Mouse (Mus musculus) hindbrain, embryonic 14.5 days (tissue): ENCODE measurements around the gene Mapk1. TPM values are rescaled to one million over a fixed set of nuclear protein-coding genes. Genes with fewer than 3 reads are reported as not detected.

Experiments
- ATAC-seq: fragments of 200-750 bp; cut with Nextera tagmentation; 2 replicates; pipeline ENCODE4 v1.8.0; 2017; ENCODE audit warnings: moderate number of reproducible peaks, mild to moderate bottlenecking, moderate TSS enrichment, moderate library complexity; ENCODE audit not compliant: low FRiP score
- DNase-seq: peaks from one replicate; pipeline ENCODE4 v3.0.0-alpha.2; 2015; ENCODE audit warnings: low spot score
- H3K27ac ChIP-seq: fragments of 300-500 bp; sonication (generic); 2 replicates; pipeline ENCODE4 v1.5.1; 2014; ENCODE audit warnings: mild to moderate bottlenecking, moderate library complexity
- H3K27me3 ChIP-seq: fragments of 300-500 bp; sonication (generic); 2 replicates; pipeline ENCODE4 v1.6.1; 2014; ENCODE audit warnings: mild to moderate bottlenecking, low read length, mixed read lengths; ENCODE audit not compliant: control insufficient read depth, insufficient read depth
- H3K36me3 ChIP-seq: fragments of 300-500 bp; sonication (generic); replicated peaks from 2 replicates; pipeline ENCODE4 v1.6.1; 2014; ENCODE audit not compliant: control insufficient read depth, insufficient read depth
- H3K4me1 ChIP-seq: fragments of 300-500 bp; sonication (generic); replicated peaks from 2 replicates; pipeline ENCODE4 v1.6.1; 2014; ENCODE audit warnings: antibody characterized with exemption, low read length, mixed read lengths; ENCODE audit not compliant: control insufficient read depth, insufficient read depth
- H3K4me2 ChIP-seq: fragments of 300-500 bp; sonication (generic); replicated peaks from 2 replicates; pipeline ENCODE4 v1.6.1; 2014; ENCODE audit warnings: mild to moderate bottlenecking, moderate library complexity
- H3K4me3 ChIP-seq: fragments of 300-500 bp; sonication (generic); replicated peaks from 2 replicates; pipeline ENCODE4 v1.5.1; 2014; ENCODE audit warnings: mild to moderate bottlenecking, low read length
- H3K9ac ChIP-seq: fragments of 300-500 bp; sonication (generic); 2 replicates; pipeline ENCODE4 v1.6.1; 2014
- H3K9me3 ChIP-seq: fragments of 300-500 bp; sonication (generic); 2 replicates; pipeline ENCODE4 v1.6.1; 2016; ENCODE audit warnings: low read length; ENCODE audit not compliant: control insufficient read depth
- WGBS: fragments of 180-500 bp; shearing (Covaris S2); extraction: QIAGEN DNeasy Blood & Tissue Kit; methylation state at CpG from one replicate; pipeline ENCODE4 v1.1.7; 2014; 5-methylcytosine and 5-hydroxymethylcytosine counted together
- polyA plus RNA-seq: library from polyadenylated mRNA; unstranded; fragments of >200 nt; fragmentation: Nextera tagmentation; extraction: Ambion mirVana; gene quantifications from 2 replicates; pipeline ENCODE4 v1.2.1, GENCODE M21; 2014

Mapk1 gene
- polyA plus RNA-seq, 1 experiment from 2014 or later: 223 TPM

GRCm38 (mm10) chr16:17069511-17070443 lies 86.6 kb downstream of the Mapk1 start, which contains the start of gene Ypel1:
TSS of gene Ypel1 (plus strand) at chr16:17069696.
- H3K4me1 ChIP-seq: peaks cover 9% of the 10 kb centered on the region; the same call in 1 of the 2 replicates
- peak; percentile 96 for ATAC-seq
- DNase-seq: peak; percentile 83
- peaks cover 8% of the 10 kb centered on the region for H3K36me3 ChIP-seq
- H3K9ac ChIP-seq: peak within 1 kb of the TSS; percentile 85
- peak within 1 kb of the TSS; percentile 91 for H3K4me3 ChIP-seq
- H3K9me3 ChIP-seq: no peaks in the 10 kb centered on the region
- peak within 1 kb of the TSS; percentile 93 for H3K27ac ChIP-seq
- no peaks in the 10 kb centered on the region for H3K27me3 ChIP-seq
- under 1% methylated on average over 65 of the region's 76 CpGs for WGBS
- peak within 1 kb of the TSS; percentile 83 for H3K4me2 ChIP-seq

GRCm38 (mm10) chr16:17070716-17071115 lies 87.5 kb downstream of the Mapk1 start:
- no peak for ATAC-seq
- Histone ChIP-seq H3K9ac (peak overlapping the region; percentile 85), H3K4me3 (peak overlapping the region; percentile 91), H3K4me1 (peaks cover 9% of the 10 kb centered on the region; the same call in 1 of the 2 replicates), H3K9me3 (no peaks in the 10 kb centered on the region), H3K27me3 (no peaks in the 10 kb centered on the region), H3K27ac (no peak overlapping the region), H3K36me3 (peaks cover 17% of the 10 kb centered on the region), H3K4me2 (peak overlapping the region; percentile 83)
- DNase-seq: peak; percentile 36
- 39% methylated on average over 6 of the region's 6 CpGs for WGBS

GRCm38 (mm10) chr16:17073000-17073399 lies 89.8 kb downstream of the Mapk1 start:
- no peak overlapping the region for H3K4me3 ChIP-seq
- no peak for ATAC-seq
- no peak overlapping the region for H3K9ac ChIP-seq
- H3K4me1 ChIP-seq: peaks cover 9% of the 10 kb centered on the region; the same call in 1 of the 2 replicates
- H3K27ac ChIP-seq: no peak overlapping the region
- H3K9me3 ChIP-seq: no peaks in the 10 kb centered on the region
- 94% methylated on average over 7 of the region's 7 CpGs for WGBS
- no peak overlapping the region for H3K4me2 ChIP-seq
- DNase-seq: no peak
- no peaks in the 10 kb centered on the region for H3K27me3 ChIP-seq
- peaks cover 38% of the 10 kb centered on the region for H3K36me3 ChIP-seq

GRCm38 (mm10) chr16:17076301-17076700 lies 93.1 kb downstream of the Mapk1 start:
- H3K9me3 ChIP-seq: no peaks in the 10 kb centered on the region
- ATAC-seq (no peak), DNase-seq (no peak)
- no peak overlapping the region for H3K27ac ChIP-seq
- peaks cover 2% of the 10 kb centered on the region; the same call in 1 of the 2 replicates for H3K4me1 ChIP-seq
- H3K4me3 ChIP-seq: no peak overlapping the region
- peaks cover 65% of the 10 kb centered on the region for H3K36me3 ChIP-seq
- WGBS: 98% methylated on average over 2 of the region's 2 CpGs
- H3K27me3 ChIP-seq: no peaks in the 10 kb centered on the region
- no peak overlapping the region for H3K9ac ChIP-seq
- H3K4me2 ChIP-seq: no peak overlapping the region

- DNase-seq (no peak), ATAC-seq (no peak)
- Histone ChIP-seq H3K27ac (no peak overlapping the region), H3K9me3 (no peaks in the 10 kb centered on the region), H3K9ac (no peak overlapping the region), H3K36me3 (peaks cover 70% of the 10 kb centered on the region), H3K4me1 (no peaks in the 10 kb centered on the region; the same call in 1 of the 2 replicates), H3K4me2 (no peak overlapping the region), H3K4me3 (no peak overlapping the region), H3K27me3 (no peaks in the 10 kb centered on the region)
Observed at GRCm38 (mm10) chr16:17076869-17077268, 93.7 kb downstream of the Mapk1 start.

GRCm38 (mm10) chr16:17078101-17078500 lies 94.9 kb downstream of the Mapk1 start:
- WGBS: 81% methylated on average over 7 of the region's 7 CpGs
- no peak overlapping the region for H3K4me3 ChIP-seq
- DNase-seq: no peak

GRCm38 (mm10) chr16:17082121-17082792 lies 99.1 kb downstream of the Mapk1 start:
- DNase-seq (no peak), ATAC-seq (no peak)
- H3K36me3 ChIP-seq: peaks cover 94% of the 10 kb centered on the region
- no peak overlapping the region for H3K27ac ChIP-seq
- no peaks in the 10 kb centered on the region for H3K27me3 ChIP-seq
- H3K9ac ChIP-seq: no peak overlapping the region
- no peak overlapping the region for H3K4me3 ChIP-seq
- H3K4me2 ChIP-seq: no peak overlapping the region
- 92% methylated on average over 6 of the region's 6 CpGs for WGBS
- no peaks in the 10 kb centered on the region for H3K9me3 ChIP-seq
- H3K4me1 ChIP-seq: no peaks in the 10 kb centered on the region

More at GRCm38 (mm10) chr16:17078101-17078500, 94.9 kb downstream of the Mapk1 start:
- Histone ChIP-seq H3K9me3 (no peaks in the 10 kb centered on the region), H3K4me2 (no peak overlapping the region), H3K36me3 (peaks cover 83% of the 10 kb centered on the region), H3K9ac (no peak overlapping the region), H3K27me3 (no peaks in the 10 kb centered on the region), H3K27ac (no peak overlapping the region), H3K4me1 (no peaks in the 10 kb centered on the region)
- ATAC-seq: no peak

- no peaks in the 10 kb centered on the region for H3K27me3 ChIP-seq
- DNase-seq: no peak
- 96% methylated on average over 4 of the region's 4 CpGs for WGBS
- no peak for ATAC-seq
- no peaks in the 10 kb centered on the region for H3K9me3 ChIP-seq
- peaks cover 100% of the 10 kb centered on the region for H3K36me3 ChIP-seq
- H3K27ac ChIP-seq: no peak overlapping the region
- H3K4me3 ChIP-seq: no peak overlapping the region
- H3K4me2 ChIP-seq: no peak overlapping the region
- no peaks in the 10 kb centered on the region for H3K4me1 ChIP-seq
- no peak overlapping the region for H3K9ac ChIP-seq
Observed at GRCm38 (mm10) chr16:17085636-17086035, 102.5 kb downstream of the Mapk1 start.

GRCm38 (mm10) chr16:17086241-17086640 lies 103.1 kb downstream of the Mapk1 start:
- Histone ChIP-seq H3K9me3 (no peaks in the 10 kb centered on the region), H3K9ac (no peak overlapping the region), H3K4me3 (no peak overlapping the region), H3K4me2 (no peak overlapping the region), H3K4me1 (no peaks in the 10 kb centered on the region), H3K27me3 (no peaks in the 10 kb centered on the region), H3K27ac (no peak overlapping the region), H3K36me3 (peaks cover 100% of the 10 kb centered on the region)
- WGBS: 91% methylated on average over 3 of the region's 3 CpGs
- ATAC-seq (no peak), DNase-seq (no peak)
